Mouse (Mus musculus) hindbrain, embryonic 12.5 days (tissue): ENCODE data around the gene Snrpc. TPM values are rescaled to one million over a fixed set of nuclear protein-coding genes. Genes with fewer than 3 reads are reported as not detected.

Source experiments
- ATAC-seq: fragments of 200-750 bp; cut with Nextera tagmentation; 2 replicates; pipeline ENCODE4 v1.8.0; 2017; ENCODE audit warnings: moderate TSS enrichment; ENCODE audit not compliant: low FRiP score
- H3K27ac ChIP-seq: fragments of 300-500 bp; sonication (generic); 2 replicates; pipeline ENCODE4 v1.5.1; 2016; ENCODE audit warnings: mild to moderate bottlenecking
- H3K27me3 ChIP-seq: fragments of 300-500 bp; sonication (generic); 2 replicates; pipeline ENCODE4 v1.6.1; 2016; ENCODE audit warnings: mild to moderate bottlenecking
- H3K36me3 ChIP-seq: fragments of 300-500 bp; sonication (generic); 2 replicates; pipeline ENCODE4 v1.6.1; 2016; ENCODE audit warnings: mild to moderate bottlenecking
- H3K4me1 ChIP-seq: fragments of 300-500 bp; sonication (generic); 2 replicates; pipeline ENCODE4 v1.6.1; 2016
- H3K4me2 ChIP-seq: fragments of 300-500 bp; sonication (generic); replicated peaks from 2 replicates; pipeline ENCODE4 v1.6.1; 2016; ENCODE audit warnings: mild to moderate bottlenecking
- H3K4me3 ChIP-seq: fragments of 300-500 bp; sonication (generic); 2 replicates; pipeline ENCODE4 v1.5.1; 2016; ENCODE audit warnings: mild to moderate bottlenecking
- H3K9ac ChIP-seq: fragments of 300-500 bp; sonication (generic); 2 replicates; pipeline ENCODE4 v1.6.1; 2016; ENCODE audit warnings: mild to moderate bottlenecking, moderate library complexity
- H3K9me3 ChIP-seq: fragments of 300-500 bp; sonication (generic); replicated peaks from 2 replicates; pipeline ENCODE4 v1.6.1; 2016; ENCODE audit warnings: mild to moderate bottlenecking
- WGBS: fragments of 180-500 bp; shearing (Covaris S2); methylation state at CpG from one replicate; pipeline ENCODE4 v1.1.7; 2016; 5-methylcytosine and 5-hydroxymethylcytosine counted together
- polyA plus RNA-seq: library from polyadenylated mRNA; unstranded; fragments of >200 nt; fragmentation: Nextera tagmentation; extraction: Ambion mirVana; gene quantifications from 2 replicates; pipeline ENCODE4 v1.2.1, GENCODE M21; 2016

Snrpc gene
- polyA plus RNA-seq, 1 experiment from 2014 or later, result 327 TPM

GRCm38 (mm10) chr17:27803752-27804151, 34.2 kb upstream of the Snrpc start:
- H3K36me3 ChIP-seq, result no peaks in the 10 kb centered on the region
- no peaks in the 10 kb centered on the region for H3K9me3 ChIP-seq
- H3K27ac ChIP-seq, result no peak overlapping the region
- 81% methylated on average over 4 of the region's 4 CpGs for WGBS
- H3K4me2 ChIP-seq, result no peak overlapping the region
- H3K4me1 ChIP-seq, result peaks cover 22% of the 10 kb centered on the region
- ATAC-seq, result no peak
- H3K27me3 ChIP-seq, result no peaks in the 10 kb centered on the region
- H3K4me3 ChIP-seq, result no peak overlapping the region
- H3K9ac ChIP-seq, result no peak overlapping the region

- Histone ChIP-seq H3K27me3 (no peaks in the 10 kb centered on the region), H3K9ac (no peak overlapping the region), H3K36me3 (no peaks in the 10 kb centered on the region), H3K27ac (no peak overlapping the region), H3K4me2 (no peak overlapping the region), H3K4me3 (no peak overlapping the region), H3K4me1 (peaks cover 22% of the 10 kb centered on the region), H3K9me3 (no peaks in the 10 kb centered on the region)
- 91% methylated on average over 7 of the region's 7 CpGs for WGBS
- ATAC-seq, result no peak
Measured at GRCm38 (mm10) chr17:27804156-27804690, 33.7 kb upstream of the Snrpc start.

GRCm38 (mm10) chr17:27804803-27805770, 32.9 kb upstream of the Snrpc start:
- no peak for ATAC-seq
- Histone ChIP-seq H3K4me1 (peaks cover 14% of the 10 kb centered on the region), H3K4me3 (no peak overlapping the region), H3K4me2 (no peak overlapping the region), H3K9me3 (no peaks in the 10 kb centered on the region), H3K9ac (no peak overlapping the region), H3K27me3 (no peaks in the 10 kb centered on the region), H3K27ac (no peak overlapping the region), H3K36me3 (no peaks in the 10 kb centered on the region)
- 87% methylated on average over 10 of the region's 10 CpGs for WGBS

- ATAC-seq, result no peak
- Histone ChIP-seq H3K9me3 (no peaks in the 10 kb centered on the region), H3K27ac (no peak overlapping the region), H3K4me2 (no peak overlapping the region), H3K36me3 (no peaks in the 10 kb centered on the region), H3K27me3 (no peaks in the 10 kb centered on the region), H3K9ac (no peak overlapping the region), H3K4me3 (no peak overlapping the region), H3K4me1 (peaks cover 7% of the 10 kb centered on the region; the same call in 1 of the 2 replicates)
- 86% methylated on average over 2 of the region's 2 CpGs for WGBS
Measured at GRCm38 (mm10) chr17:27807542-27808078, 30.3 kb upstream of the Snrpc start.

GRCm38 (mm10) chr17:27810569-27811331, 27.2 kb upstream of the Snrpc start:
- H3K9ac ChIP-seq, result no peak overlapping the region
- no peaks in the 10 kb centered on the region for H3K27me3 ChIP-seq
- no peaks in the 10 kb centered on the region for H3K4me1 ChIP-seq
- H3K4me2 ChIP-seq, result no peak overlapping the region
- no peak for ATAC-seq
- no peaks in the 10 kb centered on the region for H3K9me3 ChIP-seq
- no peak overlapping the region for H3K27ac ChIP-seq
- no peak overlapping the region for H3K4me3 ChIP-seq
- no peaks in the 10 kb centered on the region for H3K36me3 ChIP-seq
- 94% methylated on average over 16 of the region's 16 CpGs for WGBS

GRCm38 (mm10) chr17:27811980-27812379, 26.0 kb upstream of the Snrpc start:
- Histone ChIP-seq H3K4me1 (no peaks in the 10 kb centered on the region), H3K9me3 (no peaks in the 10 kb centered on the region), H3K27me3 (no peaks in the 10 kb centered on the region), H3K4me3 (no peak overlapping the region), H3K36me3 (no peaks in the 10 kb centered on the region), H3K4me2 (no peak overlapping the region), H3K9ac (no peak overlapping the region), H3K27ac (no peak overlapping the region)
- WGBS, result 85% methylated on average over 3 of the region's 3 CpGs
- no peak for ATAC-seq

GRCm38 (mm10) chr17:27814606-27815005, 23.3 kb upstream of the Snrpc start:
- Histone ChIP-seq H3K4me1 (peaks cover 19% of the 10 kb centered on the region), H3K4me3 (no peak overlapping the region), H3K27ac (no peak overlapping the region), H3K9me3 (no peaks in the 10 kb centered on the region), H3K36me3 (no peaks in the 10 kb centered on the region), H3K9ac (no peak overlapping the region), H3K27me3 (no peaks in the 10 kb centered on the region), H3K4me2 (no peak overlapping the region)
- ATAC-seq, result no peak

GRCm38 (mm10) chr17:27819011-27819410, 18.9 kb upstream of the Snrpc start:
- Histone ChIP-seq H3K4me3 (peak overlapping the region; percentile 79), H3K27ac (no peak overlapping the region), H3K36me3 (no peaks in the 10 kb centered on the region), H3K4me2 (peak overlapping the region; percentile 94), H3K9ac (peak overlapping the region; percentile 85), H3K27me3 (no peaks in the 10 kb centered on the region), H3K9me3 (no peaks in the 10 kb centered on the region), H3K4me1 (peaks cover 27% of the 10 kb centered on the region)
- ATAC-seq, result no peak
- WGBS, result 32% methylated on average over 7 of the region's 7 CpGs

GRCm38 (mm10) chr17:27819521-27819970, 18.4 kb upstream of the Snrpc start:
- Histone ChIP-seq H3K4me2 (peak overlapping the region; percentile 94), H3K36me3 (no peaks in the 10 kb centered on the region), H3K27ac (peak overlapping the region; percentile 87), H3K9ac (peak overlapping the region; percentile 85), H3K27me3 (no peaks in the 10 kb centered on the region), H3K4me3 (peak overlapping the region; percentile 79), H3K9me3 (no peaks in the 10 kb centered on the region), H3K4me1 (peaks cover 27% of the 10 kb centered on the region)
- under 1% methylated on average over 20 of the region's 20 CpGs for WGBS
- no peak for ATAC-seq

GRCm38 (mm10) chr17:27819971-27820567, 17.9 kb upstream of the Snrpc start:
- Histone ChIP-seq H3K9me3 (no peaks in the 10 kb centered on the region), H3K9ac (peak overlapping the region; percentile 85), H3K4me3 (peak overlapping the region; percentile 79), H3K36me3 (no peaks in the 10 kb centered on the region), H3K27ac (peak overlapping the region; percentile 87), H3K4me1 (peaks cover 27% of the 10 kb centered on the region), H3K4me2 (peak overlapping the region; percentile 94), H3K27me3 (no peaks in the 10 kb centered on the region)
- ATAC-seq, result peak; percentile 89
- under 1% methylated on average over 51 of the region's 62 CpGs for WGBS

GRCm38 (mm10) chr17:27820568-27821406, 17.2 kb upstream of the Snrpc start, which contains the start of gene D17Wsu92e:
D17Wsu92e (minus strand) TSS chr17:27820648.
- 4% methylated on average over 33 of the region's 56 CpGs for WGBS
- Histone ChIP-seq H3K4me3 (peak within 1 kb of the TSS; percentile 79), H3K36me3 (no peaks in the 10 kb centered on the region), H3K4me2 (peak within 1 kb of the TSS; percentile 94), H3K27me3 (no peaks in the 10 kb centered on the region), H3K9ac (peak within 1 kb of the TSS; percentile 85), H3K27ac (peak within 1 kb of the TSS; percentile 87), H3K4me1 (peaks cover 27% of the 10 kb centered on the region), H3K9me3 (no peaks in the 10 kb centered on the region)
- peak; percentile 96 for ATAC-seq
